Mouse (Mus musculus): Measurements from ENCODE around the gene Myo18a. TPM values are rescaled to one million over a fixed set of nuclear protein-coding genes. Genes with fewer than 3 reads are reported as not detected.

The Myo18a gene
- polyA plus RNA-seq, 1 experiment from 2014 or later: 71.9 TPM

- no peak overlapping the region for H3K4me3 ChIP-seq
- 41% methylated on average over 6 of the region's 6 CpGs for WGBS
Observed at GRCm38 (mm10) chr11:77896480-77896819, 133.4 kb downstream of the Myo18a start.

GRCm38 (mm10) chr11:77896820-77897805, 134.1 kb downstream of the Myo18a start:
- H3K36me3 ChIP-seq: no peaks in the 10 kb centered on the region
- H3K27ac ChIP-seq: no peak overlapping the region
- no peaks in the 10 kb centered on the region for H3K9me3 ChIP-seq
- peaks cover 32% of the 10 kb centered on the region for H3K4me1 ChIP-seq
- no peak overlapping the region for H3K9ac ChIP-seq
- no peak for ATAC-seq (ENCODE audit: insufficient number of reproducible peaks, low FRiP score, low TSS enrichment, low read depth)
- 15% methylated on average over 23 of the region's 23 CpGs for WGBS
- peaks cover 29% of the 10 kb centered on the region; the same call in 1 of the 2 replicates for H3K27me3 ChIP-seq
- H3K4me3 ChIP-seq: 0 out of 2 replicates have a peak overlapping the region, but pooled peaks have one; percentile 2
- H3K4me2 ChIP-seq: 0 out of 2 replicates have a peak overlapping the region, but pooled peaks have one; percentile 19

More at GRCm38 (mm10) chr11:77896480-77896819, 133.4 kb downstream of the Myo18a start:
- Histone ChIP-seq H3K36me3 (no peaks in the 10 kb centered on the region), H3K27me3 (peaks cover 29% of the 10 kb centered on the region; the same call in 1 of the 2 replicates), H3K4me1 (peaks cover 25% of the 10 kb centered on the region), H3K4me2 (0 out of 2 replicates have a peak overlapping the region, but pooled peaks have one; percentile 19), H3K9me3 (no peaks in the 10 kb centered on the region), H3K9ac (no peak overlapping the region), H3K27ac (no peak overlapping the region)
- ATAC-seq (ENCODE audit: insufficient number of reproducible peaks, low FRiP score, low TSS enrichment, low read depth): no peak

- WGBS: 85% methylated on average over 3 of the region's 3 CpGs
- H3K9me3 ChIP-seq: no peaks in the 10 kb centered on the region
- no peak overlapping the region for H3K9ac ChIP-seq
- H3K27me3 ChIP-seq: peaks cover 24% of the 10 kb centered on the region; the same call in 1 of the 2 replicates
- H3K36me3 ChIP-seq: no peaks in the 10 kb centered on the region
- no peak overlapping the region for H3K27ac ChIP-seq
- H3K4me1 ChIP-seq: peaks cover 19% of the 10 kb centered on the region
- no peak for ATAC-seq (ENCODE audit: insufficient number of reproducible peaks, low FRiP score, low TSS enrichment, low read depth)
- H3K4me2 ChIP-seq: no peak overlapping the region
- no peak overlapping the region for H3K4me3 ChIP-seq
Observed at GRCm38 (mm10) chr11:77900187-77900586, 137.1 kb downstream of the Myo18a start.

GRCm38 (mm10) chr11:77900696-77901095, 137.7 kb downstream of the Myo18a start:
- no peaks in the 10 kb centered on the region for H3K9me3 ChIP-seq
- H3K27ac ChIP-seq: no peak overlapping the region
- no peak overlapping the region for H3K9ac ChIP-seq
- no peak for ATAC-seq (ENCODE audit: insufficient number of reproducible peaks, low FRiP score, low TSS enrichment, low read depth)
- H3K36me3 ChIP-seq: no peaks in the 10 kb centered on the region
- H3K4me2 ChIP-seq: no peak overlapping the region
- peaks cover 19% of the 10 kb centered on the region for H3K4me1 ChIP-seq
- no peak overlapping the region for H3K4me3 ChIP-seq
- peaks cover 21% of the 10 kb centered on the region; the same call in 1 of the 2 replicates for H3K27me3 ChIP-seq
- WGBS: 89% methylated on average over 4 of the region's 4 CpGs

GRCm38 (mm10) chr11:77901366-77901765, 138.3 kb downstream of the Myo18a start:
- H3K4me1 ChIP-seq: peaks cover 22% of the 10 kb centered on the region
- peaks cover 16% of the 10 kb centered on the region; the same call in 1 of the 2 replicates for H3K27me3 ChIP-seq
- H3K9ac ChIP-seq: no peak overlapping the region
- no peaks in the 10 kb centered on the region for H3K9me3 ChIP-seq
- H3K4me3 ChIP-seq: no peak overlapping the region
- no peak overlapping the region for H3K4me2 ChIP-seq
- H3K27ac ChIP-seq: no peak overlapping the region
- no peak for ATAC-seq (ENCODE audit: insufficient number of reproducible peaks, low FRiP score, low TSS enrichment, low read depth)
- 53% methylated on average over 5 of the region's 5 CpGs for WGBS
- no peaks in the 10 kb centered on the region for H3K36me3 ChIP-seq

- Histone ChIP-seq H3K27me3 (peaks cover 12% of the 10 kb centered on the region; the same call in 1 of the 2 replicates), H3K4me1 (peaks cover 22% of the 10 kb centered on the region), H3K4me2 (no peak overlapping the region), H3K27ac (no peak overlapping the region), H3K36me3 (no peaks in the 10 kb centered on the region), H3K9me3 (no peaks in the 10 kb centered on the region), H3K9ac (no peak overlapping the region), H3K4me3 (no peak overlapping the region)
- WGBS: 33% methylated on average over 8 of the region's 8 CpGs
- ATAC-seq (ENCODE audit: insufficient number of reproducible peaks, low FRiP score, low TSS enrichment, low read depth): no peak
Observed at GRCm38 (mm10) chr11:77901775-77902355, 138.8 kb downstream of the Myo18a start.

- peaks cover 20% of the 10 kb centered on the region for H3K4me1 ChIP-seq
- H3K36me3 ChIP-seq: no peaks in the 10 kb centered on the region
- no peak overlapping the region for H3K27ac ChIP-seq
- 23% methylated on average over 3 of the region's 3 CpGs for WGBS
- peaks cover under 1% of the 10 kb centered on the region; the same call in 1 of the 2 replicates for H3K27me3 ChIP-seq
- H3K4me2 ChIP-seq: no peak overlapping the region
- H3K9me3 ChIP-seq: no peaks in the 10 kb centered on the region
- no peak overlapping the region for H3K4me3 ChIP-seq
- H3K9ac ChIP-seq: no peak overlapping the region
- ATAC-seq (ENCODE audit: insufficient number of reproducible peaks, low FRiP score, low TSS enrichment, low read depth): no peak
Observed at GRCm38 (mm10) chr11:77903761-77904160, 140.7 kb downstream of the Myo18a start.

GRCm38 (mm10) chr11:77904707-77905106, 141.7 kb downstream of the Myo18a start:
- Histone ChIP-seq H3K4me2 (no peak overlapping the region), H3K36me3 (no peaks in the 10 kb centered on the region), H3K27me3 (peaks cover 3% of the 10 kb centered on the region; the same call in 1 of the 2 replicates), H3K9me3 (no peaks in the 10 kb centered on the region), H3K27ac (no peak overlapping the region), H3K9ac (no peak overlapping the region), H3K4me1 (peaks cover 20% of the 10 kb centered on the region), H3K4me3 (no peak overlapping the region)
- 41% methylated on average over 1 of the region's 1 CpGs for WGBS
- no peak for ATAC-seq (ENCODE audit: insufficient number of reproducible peaks, low FRiP score, low TSS enrichment, low read depth)

- no peak for ATAC-seq (ENCODE audit: insufficient number of reproducible peaks, low FRiP score, low TSS enrichment, low read depth)
- WGBS: 23% methylated on average over 19 of the region's 19 CpGs
- H3K9ac ChIP-seq: no peak overlapping the region
Observed at GRCm38 (mm10) chr11:77906097-77906687, 143.1 kb downstream of the Myo18a start.

GRCm38 (mm10) chr11:77906747-77907174, 143.7 kb downstream of the Myo18a start:
- no peak overlapping the region for H3K27ac ChIP-seq
- peaks cover 14% of the 10 kb centered on the region for H3K4me1 ChIP-seq
- no peak overlapping the region for H3K4me2 ChIP-seq
- ATAC-seq (ENCODE audit: insufficient number of reproducible peaks, low FRiP score, low TSS enrichment, low read depth): no peak
- 21% methylated on average over 9 of the region's 9 CpGs for WGBS
- H3K9ac ChIP-seq: no peak overlapping the region
- no peak overlapping the region for H3K4me3 ChIP-seq
- peaks cover 10% of the 10 kb centered on the region; the same call in 1 of the 2 replicates for H3K27me3 ChIP-seq
- no peaks in the 10 kb centered on the region for H3K9me3 ChIP-seq
- no peaks in the 10 kb centered on the region for H3K36me3 ChIP-seq

More at GRCm38 (mm10) chr11:77906097-77906687, 143.1 kb downstream of the Myo18a start:
- Histone ChIP-seq H3K4me2 (no peak overlapping the region), H3K27ac (no peak overlapping the region), H3K4me3 (no peak overlapping the region), H3K36me3 (no peaks in the 10 kb centered on the region), H3K9me3 (no peaks in the 10 kb centered on the region), H3K27me3 (peaks cover 10% of the 10 kb centered on the region; the same call in 1 of the 2 replicates), H3K4me1 (peaks cover 19% of the 10 kb centered on the region)

GRCm38 (mm10) chr11:77908468-77908867, 145.4 kb downstream of the Myo18a start:
- H3K9me3 ChIP-seq: no peaks in the 10 kb centered on the region
- ATAC-seq (ENCODE audit: insufficient number of reproducible peaks, low FRiP score, low TSS enrichment, low read depth): no peak
- H3K9ac ChIP-seq: no peak overlapping the region
- H3K27me3 ChIP-seq: peaks cover 25% of the 10 kb centered on the region
- H3K27ac ChIP-seq: no peak overlapping the region
- H3K4me1 ChIP-seq: peaks cover 10% of the 10 kb centered on the region
- H3K4me3 ChIP-seq: no peak overlapping the region
- no peak overlapping the region for H3K4me2 ChIP-seq
- WGBS: 71% methylated on average over 4 of the region's 4 CpGs
- H3K36me3 ChIP-seq: no peaks in the 10 kb centered on the region
